Mouse (Mus musculus): ENCODE data around the gene Tmem214. TPM values are rescaled to one million over a fixed set of nuclear protein-coding genes. Genes with fewer than 3 reads are reported as not detected.

Tmem214 gene
- polyA plus RNA-seq, 1 experiment: 60.3 TPM

DNA sequence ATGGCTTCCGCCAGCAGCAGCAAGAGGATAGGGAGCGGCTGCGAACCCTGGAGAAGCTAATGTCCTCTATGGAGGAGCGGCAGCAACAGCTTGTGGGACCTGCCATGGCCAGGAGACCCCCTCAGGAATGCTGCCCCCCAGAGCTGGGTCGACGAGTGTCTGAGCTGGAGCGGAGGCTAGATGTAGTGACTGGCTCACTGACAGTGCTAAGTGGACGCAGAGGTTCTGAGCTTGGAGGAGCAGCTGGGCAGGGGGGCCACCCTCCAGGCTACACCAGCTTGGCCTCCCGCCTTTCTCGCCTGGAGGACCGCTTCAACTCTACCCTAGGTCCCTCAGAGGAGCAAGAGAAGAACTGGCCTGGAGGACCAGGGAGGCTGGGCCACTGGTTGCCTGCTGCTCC lies 49.5 kb downstream of the Tmem214 start:
- peaks cover 8% of the 10 kb centered on the region; the same call in 1 of the 2 replicates for H3K4me1 ChIP-seq (ENCODE audit: control insufficient read depth, insufficient read depth, insufficient read length)

GRCm38 (mm10) chr5:30917891-30918670 lies 50.3 kb downstream of the Tmem214 start:
- 92% methylated on average over 31 of the region's 31 CpGs for WGBS
- H3K4me1 ChIP-seq (ENCODE audit: control insufficient read depth, insufficient read depth, insufficient read length): peaks cover 8% of the 10 kb centered on the region; the same call in 1 of the 2 replicates
- no peaks in the 10 kb centered on the region for H3K36me3 ChIP-seq (ENCODE audit: control insufficient read depth, insufficient read depth, low read length)
- no peak for DNase-seq (ENCODE audit: low read depth in 1 of 2, low spot score in 2 of 2)
- H3K4me3 ChIP-seq (ENCODE audit: extremely low read depth, insufficient read depth, insufficient read length): no peak overlapping the region
- TF ChIP-seq POLR2A (IDR thresholded peaks at IDR 0.05; ENCODE audit: low read depth, low read length) (no peak), CTCF (IDR thresholded peaks at IDR 0.05; ENCODE audit: extremely low read depth, insufficient read depth, insufficient read length, insufficient replicate concordance) (no peak)
- H3K27ac ChIP-seq (ENCODE audit: insufficient read depth, low read length): no peak overlapping the region
- H3K27me3 ChIP-seq (ENCODE audit: control insufficient read depth, insufficient read depth, low read length): no peaks in the 10 kb centered on the region

More for the DNA sequence above, 49.5 kb downstream of the Tmem214 start:
- Histone ChIP-seq H3K27ac (ENCODE audit: insufficient read depth, low read length) (0 out of 2 replicates have a peak overlapping the region, but pooled peaks have one; percentile 7), H3K27me3 (ENCODE audit: control insufficient read depth, insufficient read depth, low read length) (no peaks in the 10 kb centered on the region), H3K4me3 (ENCODE audit: extremely low read depth, insufficient read depth, insufficient read length) (no peak overlapping the region), H3K36me3 (ENCODE audit: control insufficient read depth, insufficient read depth, low read length) (no peaks in the 10 kb centered on the region)
- WGBS: 92% methylated on average over 11 of the region's 11 CpGs
- TF ChIP-seq POLR2A (IDR thresholded peaks at IDR 0.05; ENCODE audit: low read depth, low read length): no peak
- TF ChIP-seq CTCF (IDR thresholded peaks at IDR 0.05; ENCODE audit: extremely low read depth, insufficient read depth, insufficient read length, insufficient replicate concordance): no peak
- no peak for DNase-seq (ENCODE audit: low read depth in 1 of 2, low spot score in 2 of 2)

- peaks cover 8% of the 10 kb centered on the region; the same call in 1 of the 2 replicates for H3K4me1 ChIP-seq (ENCODE audit: control insufficient read depth, insufficient read depth, insufficient read length)
- 92% methylated on average over 8 of the region's 8 CpGs for WGBS
These were observed 50.9 kb downstream of the Tmem214 start for GRCm38 (mm10) chr5:30918691-30919090.

DNA sequence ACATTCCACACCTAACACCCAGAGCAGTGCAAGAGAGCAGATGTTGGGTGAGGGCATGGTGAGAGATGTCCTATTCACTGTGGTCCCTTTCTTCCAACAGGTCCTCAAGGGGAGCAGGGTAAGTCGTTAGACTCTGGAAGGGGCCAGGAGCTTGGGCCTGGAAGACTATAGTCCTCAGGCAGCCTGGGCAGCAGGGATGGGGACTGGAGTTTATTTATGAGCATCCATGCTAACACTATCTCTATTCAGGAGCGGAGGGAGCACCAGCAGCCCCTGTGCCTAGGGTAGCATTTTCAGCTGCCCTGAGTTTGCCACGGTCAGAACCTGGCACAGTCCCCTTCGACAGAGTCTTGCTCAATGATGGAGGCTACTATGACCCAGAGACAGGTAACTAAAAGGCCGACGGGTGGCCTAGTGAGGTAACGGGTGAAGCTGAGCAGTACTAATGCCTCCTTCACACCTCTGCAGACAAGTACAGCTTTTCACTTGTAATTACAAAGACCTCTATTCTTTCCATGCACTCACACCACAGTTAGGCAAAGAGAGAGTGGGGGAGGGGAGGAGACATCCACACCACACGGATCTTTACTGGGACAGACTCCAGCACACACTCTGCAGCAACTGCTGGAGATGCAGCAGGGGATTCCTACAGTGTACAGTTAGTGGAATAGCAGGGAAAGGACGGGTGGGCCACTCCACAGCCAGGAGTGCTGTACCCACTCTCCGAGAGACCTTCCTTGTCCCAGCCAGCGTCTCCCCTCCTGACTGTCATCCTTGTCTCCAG lies 52.2 kb downstream of the Tmem214 start:
- no peaks in the 10 kb centered on the region for H3K36me3 ChIP-seq (ENCODE audit: control insufficient read depth, insufficient read depth, low read length)
- H3K4me1 ChIP-seq (ENCODE audit: control insufficient read depth, insufficient read depth, insufficient read length): peaks cover 8% of the 10 kb centered on the region; the same call in 1 of the 2 replicates
- H3K27ac ChIP-seq (ENCODE audit: insufficient read depth, low read length): no peak overlapping the region
- no peaks in the 10 kb centered on the region for H3K27me3 ChIP-seq (ENCODE audit: control insufficient read depth, insufficient read depth, low read length)
- TF ChIP-seq CTCF (IDR thresholded peaks at IDR 0.05; ENCODE audit: extremely low read depth, insufficient read depth, insufficient read length, insufficient replicate concordance) (no peak), POLR2A (IDR thresholded peaks at IDR 0.05; ENCODE audit: low read depth, low read length) (no peak)
- DNase-seq (ENCODE audit: low read depth in 1 of 2, low spot score in 2 of 2): no peak
- H3K4me3 ChIP-seq (ENCODE audit: extremely low read depth, insufficient read depth, insufficient read length): no peak overlapping the region
- WGBS: 83% methylated on average over 11 of the region's 11 CpGs

More at GRCm38 (mm10) chr5:30918691-30919090, 50.9 kb downstream of the Tmem214 start:
- Histone ChIP-seq H3K27me3 (ENCODE audit: control insufficient read depth, insufficient read depth, low read length) (no peaks in the 10 kb centered on the region), H3K27ac (ENCODE audit: insufficient read depth, low read length) (no peak overlapping the region), H3K36me3 (ENCODE audit: control insufficient read depth, insufficient read depth, low read length) (no peaks in the 10 kb centered on the region), H3K4me3 (ENCODE audit: extremely low read depth, insufficient read depth, insufficient read length) (no peak overlapping the region)
- TF ChIP-seq POLR2A (IDR thresholded peaks at IDR 0.05; ENCODE audit: low read depth, low read length) (no peak), CTCF (IDR thresholded peaks at IDR 0.05; ENCODE audit: extremely low read depth, insufficient read depth, insufficient read length, insufficient replicate concordance) (no peak)
- no peak for DNase-seq (ENCODE audit: low read depth in 1 of 2, low spot score in 2 of 2)

DNA sequence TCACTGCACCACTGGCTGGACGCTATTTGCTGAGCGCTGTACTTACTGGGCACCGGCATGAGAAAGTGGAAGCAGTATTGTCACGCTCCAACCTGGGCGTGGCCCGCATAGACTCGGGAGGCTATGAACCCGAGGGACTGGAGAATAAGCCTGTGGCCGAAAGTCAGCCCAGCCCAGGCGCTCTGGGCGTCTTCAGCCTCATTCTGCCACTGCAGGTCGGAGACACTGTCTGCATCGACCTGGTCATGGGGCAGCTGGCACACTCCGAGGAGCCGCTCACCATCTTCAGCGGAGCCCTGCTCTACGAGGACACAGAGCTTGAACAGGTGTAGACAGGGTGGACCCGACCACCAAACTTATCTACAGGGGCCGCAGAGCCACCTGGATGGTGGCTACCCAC lies 52.8 kb downstream of the Tmem214 start:
- Histone ChIP-seq H3K4me3 (ENCODE audit: extremely low read depth, insufficient read depth, insufficient read length) (no peak overlapping the region), H3K36me3 (ENCODE audit: control insufficient read depth, insufficient read depth, low read length) (no peaks in the 10 kb centered on the region), H3K27me3 (ENCODE audit: control insufficient read depth, insufficient read depth, low read length) (no peaks in the 10 kb centered on the region), H3K27ac (ENCODE audit: insufficient read depth, low read length) (no peak overlapping the region), H3K4me1 (ENCODE audit: control insufficient read depth, insufficient read depth, insufficient read length) (peaks cover 4% of the 10 kb centered on the region; the same call in 1 of the 2 replicates)
- DNase-seq (ENCODE audit: low read depth in 1 of 2, low spot score in 2 of 2): no peak
- 82% methylated on average over 19 of the region's 19 CpGs for WGBS
- TF ChIP-seq CTCF (IDR thresholded peaks at IDR 0.05; ENCODE audit: extremely low read depth, insufficient read depth, insufficient read length, insufficient replicate concordance) (no peak), POLR2A (IDR thresholded peaks at IDR 0.05; ENCODE audit: low read depth, low read length) (no peak)

- Histone ChIP-seq H3K4me3 (ENCODE audit: extremely low read depth, insufficient read depth, insufficient read length) (peak within 1 kb of the TSS; percentile 77), H3K4me1 (ENCODE audit: control insufficient read depth, insufficient read depth, insufficient read length) (peaks cover 3% of the 10 kb centered on the region; the same call in 1 of the 2 replicates), H3K27me3 (ENCODE audit: control insufficient read depth, insufficient read depth, low read length) (no peaks in the 10 kb centered on the region), H3K27ac (ENCODE audit: insufficient read depth, low read length) (peak within 1 kb of the TSS; percentile 78), H3K36me3 (ENCODE audit: control insufficient read depth, insufficient read depth, low read length) (no peaks in the 10 kb centered on the region)
- TF ChIP-seq CTCF (IDR thresholded peaks at IDR 0.05; ENCODE audit: extremely low read depth, insufficient read depth, insufficient read length, insufficient replicate concordance) (peak; percentile 96), POLR2A (IDR thresholded peaks at IDR 0.05; ENCODE audit: low read depth, low read length) (no peak; the same call in 1 of the 2 replicates)
- WGBS: 1% methylated on average over 38 of the region's 40 CpGs
- peak; percentile 76 to 91 for DNase-seq (ENCODE audit: low read depth in 1 of 2, low spot score in 2 of 2)
These were observed 53.6 kb downstream of the Tmem214 start, which contains the start of gene Khk for GRCm38 (mm10) chr5:30921256-30922033. Gene Khk (plus strand): TSS chr5:30921431.

Measured in spleen, adult 2 months (tissue).